Mouse (Mus musculus) erythroid progenitor cell, adult 5-6 weeks (primary cell): ENCODE data around the gene Dpf3. TPM values are rescaled to one million over a fixed set of nuclear protein-coding genes. Genes with fewer than 3 reads are reported as not detected.

Experiments
- ATAC-seq: replicated peaks from 2 replicates; pipeline ENCODE4 v1.8.0; 2016; ENCODE audit warnings: moderate number of reproducible peaks, mild to moderate bottlenecking, moderate TSS enrichment, inconsistent platforms; ENCODE audit not compliant: poor library complexity, low FRiP score, severe bottlenecking
- total RNA-seq, 2 experiments: library from RNA; stranded (forward) in 1 of 2; stranded (reverse) in 1 of 2; fragments of 150-400 nt in 1 of 2; fragments of 186-747, 209-891 nt in 1 of 2; gene quantifications; 2 replicates each; pipeline versions ENCODE4 v1.2.3 to v1.2.4; 2015 to 2017; ENCODE audit warnings: low replicate concordance in 2 of 2

Dpf3 gene
- total RNA-seq, 2 experiments from 2014 or later = 40.7 to 194 TPM

- ATAC-seq = no peak
These were observed 10.4 kb upstream of the Dpf3 start for GRCm38 (mm10) chr12:83497959-83498358.

- ATAC-seq = no peak
These were observed 9.2 kb upstream of the Dpf3 start for GRCm38 (mm10) chr12:83496736-83497135.

GRCm38 (mm10) chr12:83496336-83496735 is 8.8 kb upstream of the Dpf3 start:
- no peak for ATAC-seq

GRCm38 (mm10) chr12:83495961-83496282 is 8.4 kb upstream of the Dpf3 start:
- ATAC-seq = no peak

GRCm38 (mm10) chr12:83495248-83495960 is 7.9 kb upstream of the Dpf3 start:
- ATAC-seq = no peak

GRCm38 (mm10) chr12:83494196-83494595 is 6.7 kb upstream of the Dpf3 start:
- ATAC-seq = no peak

- ATAC-seq = no peak
These were observed 5.3 kb upstream of the Dpf3 start for GRCm38 (mm10) chr12:83492808-83493207.

- no peak for ATAC-seq
These were observed 4.1 kb upstream of the Dpf3 start for GRCm38 (mm10) chr12:83491609-83492008.

GRCm38 (mm10) chr12:83489748-83490147 is 2.2 kb upstream of the Dpf3 start:
- ATAC-seq = no peak

GRCm38 (mm10) chr12:83488211-83488941 is 860 bp upstream of the Dpf3 start:
- peak; percentile 33 for ATAC-seq

GRCm38 (mm10) chr12:83486671-83487461 is 650 bp downstream of the Dpf3 start:
- peak; percentile 27; the same call in 1 of the 2 replicates for ATAC-seq

- ATAC-seq = peak; percentile 18; the same call in 1 of the 2 replicates
These were observed 1.4 kb downstream of the Dpf3 start for GRCm38 (mm10) chr12:83485911-83486670.

GRCm38 (mm10) chr12:83484855-83485745 is 2.4 kb downstream of the Dpf3 start:
- no peak for ATAC-seq

GRCm38 (mm10) chr12:83483653-83484052 is 3.9 kb downstream of the Dpf3 start:
- ATAC-seq = no peak

- no peak for ATAC-seq
These were observed 6.1 kb downstream of the Dpf3 start for GRCm38 (mm10) chr12:83481439-83481838.

GRCm38 (mm10) chr12:83479818-83480401 is 7.6 kb downstream of the Dpf3 start:
- ATAC-seq = peak; percentile 45; the same call in 1 of the 2 replicates

- ATAC-seq = peak; percentile 83
These were observed 8.4 kb downstream of the Dpf3 start for GRCm38 (mm10) chr12:83479140-83479539.

- ATAC-seq = no peak
These were observed 11.2 kb downstream of the Dpf3 start for GRCm38 (mm10) chr12:83476277-83476676.

- no peak for ATAC-seq
These were observed 12.1 kb downstream of the Dpf3 start for GRCm38 (mm10) chr12:83475419-83475818.
